In genomic region chr14:31250222-31251083, GRCm38 (mm10) we compare ENCODE assay signal across 8 mouse cellular contexts. TPM values are rescaled to one million over a fixed set of nuclear protein-coding genes. Genes with fewer than 3 reads are reported as not detected.
DNase-seq lines count a peak whose midpoint lies in the region; ATAC-seq lines count a peak whose summit lies in the region.

No protein-coding gene starts in this region.

- peak overlapping the region; percentile 99 for H3K9ac ChIP-seq in heart, embryonic 14.5 days (ENCODE audit: low read length)
- H3K9ac ChIP-seq in hindbrain, embryonic 11.5 days (ENCODE audit: low read depth, low read length) = peak overlapping the region; percentile 98

- H3K27me3 ChIP-seq in heart, embryonic 14.5 days (ENCODE audit: control insufficient read depth, insufficient read depth, low read length) = no peaks in the 10 kb centered on the region
- H3K27me3 ChIP-seq in hindbrain, embryonic 11.5 days (ENCODE audit: control insufficient read depth, insufficient read depth, low read length) = no peaks in the 10 kb centered on the region

- peaks cover 26% of the 10 kb centered on the region for H3K79me2 ChIP-seq in macrophage (ENCODE audit: inconsistent target)

- DNase-seq in heart, postnatal 10 days = no peak
- DNase-seq in ZHBTc4 (ENCODE audit: low read depth, low spot score) = peak; percentile 22
- DNase-seq in hindbrain, embryonic 11.5 days (ENCODE audit: low spot score) = no peak
- no peak for DNase-seq in layer of hippocampus, postnatal 14 days (ENCODE audit: low spot score in 2 of 2)
- DNase-seq in gastrocnemius, postnatal 25 days = no peak
- no peak for DNase-seq in adrenal gland, postnatal 10 days

- peak overlapping the region; percentile 65 to 98 for H3K4me3 ChIP-seq in heart, embryonic 14.5 days (ENCODE audit: control insufficient read depth in 1 of 2, insufficient read depth in 1 of 2, low read depth in 1 of 2, low read length in 2 of 2)
- peak overlapping the region; percentile 96 for H3K4me3 ChIP-seq in hindbrain, embryonic 11.5 days (ENCODE audit: low read depth, low read length)
- H3K4me3 ChIP-seq in macrophage (ENCODE audit: inconsistent target) = peak overlapping the region; percentile 58

- H3K36me3 ChIP-seq in heart, embryonic 14.5 days (ENCODE audit: control insufficient read depth, insufficient read depth, low read length) = peaks cover 27% of the 10 kb centered on the region
- peaks cover 4% of the 10 kb centered on the region; the same call in 1 of the 2 replicates for H3K36me3 ChIP-seq in hindbrain, embryonic 11.5 days (ENCODE audit: control insufficient read depth, insufficient read depth, low read length)
- H3K36me3 ChIP-seq in macrophage (ENCODE audit: inconsistent target) = peaks cover 29% of the 10 kb centered on the region

- WGBS in heart, embryonic 14.5 days = 17% methylated on average over 38 of the region's 38 CpGs
- WGBS in hindbrain, embryonic 11.5 days = 23% methylated on average over 38 of the region's 38 CpGs
- WGBS in macrophage (ENCODE audit: missing documents) = 13% methylated on average over 38 of the region's 38 CpGs

- intact Hi-C loops in heart, postnatal 10 days (cut with DNase I) = loop anchor here (5.0 kb wide), 2 partner anchors 87 to 123 kb away; partner anchors contain the start of genes Capn7 and Smim4

- ATAC-seq in heart, embryonic 14.5 days (ENCODE audit: insufficient number of reproducible peaks, insufficient read depth, low FRiP score, low read depth) = peak; percentile 82; the same call in 1 of the 2 replicates
- ATAC-seq in hindbrain, embryonic 11.5 days (ENCODE audit: low FRiP score) = peak; percentile 23; the same call in 1 of the 2 replicates

- peaks cover 6 to 25% of the 10 kb centered on the region in 2 experiments for H3K4me1 ChIP-seq in heart, embryonic 14.5 days (ENCODE audit: control insufficient read depth in 2 of 2, insufficient read depth in 2 of 2, low read length in 2 of 2)
- no peaks in the 10 kb centered on the region; the same call in 1 of the 2 replicates for H3K4me1 ChIP-seq in hindbrain, embryonic 11.5 days (replicated peaks; ENCODE audit: control insufficient read depth, insufficient read depth, low read length)

- no peaks in the 10 kb centered on the region for H3K9me3 ChIP-seq in heart, embryonic 14.5 days (ENCODE audit: control insufficient read depth, low read length)
- H3K9me3 ChIP-seq in hindbrain, embryonic 11.5 days (ENCODE audit: control insufficient read depth, low read length) = no peaks in the 10 kb centered on the region

- peak overlapping the region; percentile 76 for H3K4me2 ChIP-seq in heart, embryonic 14.5 days (ENCODE audit: low read length)
- H3K4me2 ChIP-seq in hindbrain, embryonic 11.5 days (replicated peaks; ENCODE audit: low read depth, low read length) = peak overlapping the region; percentile 80

- H3K27ac ChIP-seq in heart, embryonic 14.5 days (replicated peaks in 1 of 2; ENCODE audit: control insufficient read depth in 1 of 2, insufficient read depth in 1 of 2, low read depth in 2 of 2, low read length in 2 of 2) = peak overlapping the region; percentile 94 to 95
- H3K27ac ChIP-seq in hindbrain, embryonic 11.5 days (ENCODE audit: low read depth, low read length) = peak overlapping the region; percentile 82
- peak overlapping the region; percentile 65 for H3K27ac ChIP-seq in macrophage

RNA-seq across cellular contexts. Expression of gene Phf7, which starts 0.7 kb away (rescaled TPM):
- polyA plus RNA-seq in heart, embryonic 14.5 days (2014; fragmentation: Nextera tagmentation; extraction: Ambion mirVana) = 9.4 and 9.6 TPM in 2 replicates
- total RNA-seq in heart, postnatal 10 days (2021) = 1 to 10 TPM; 5.2 to 6.0 TPM
- polyA plus RNA-seq in hindbrain, embryonic 11.5 days (2014; fragmentation: Nextera tagmentation; extraction: Ambion mirVana) = 13.9 and 14.0 TPM in 2 replicates
- total RNA-seq in macrophage (2018; cell fraction: chromatin; rRNA removed) = 10 to 100 TPM in 5 of 26 experiments, 1 to 10 TPM in 20, under 1 TPM in 1; 0.71 to 18.9 (median 6.1) TPM
- 1 to 10 TPM; 3.3 to 8.1 (median 4.7) TPM for total RNA-seq in macrophage (2018; cell fraction: cytosol; rRNA removed)
- total RNA-seq in macrophage (2018; cell fraction: nucleus; rRNA removed) = 10 to 100 TPM in 2 of 26 experiments, 1 to 10 TPM in 24; 1.6 to 11.8 (median 5.3) TPM
- 4.8 to 7.5 TPM (median 6.3 TPM) in 3 replicates for polyA plus RNA-seq in macrophage (2018)
- total RNA-seq in layer of hippocampus, postnatal 14 days (2021) = 1 to 10 TPM; 4.0 to 6.3 TPM
- total RNA-seq in gastrocnemius, postnatal 25 days (2021) = 1 to 10 TPM; 5.2 to 6.3 TPM
- total RNA-seq in adrenal gland, postnatal 10 days (2021) = 1 to 10 TPM; 9.1 to 9.2 TPM

RNA-seq across cellular contexts. Expression of gene Bap1, which starts 0.8 kb away (rescaled TPM):
- 47.6 TPM in 2 replicates for polyA plus RNA-seq in heart, embryonic 14.5 days (2014; fragmentation: Nextera tagmentation; extraction: Ambion mirVana)
- 10 to 100 TPM; 51.1 to 55.0 TPM for total RNA-seq in heart, postnatal 10 days (2021)
- 78.7 and 93.1 TPM in 2 replicates for polyA plus RNA-seq in hindbrain, embryonic 11.5 days (2014; fragmentation: Nextera tagmentation; extraction: Ambion mirVana)
- 100 to 1,000 TPM in 6 of 26 experiments, 10 to 100 TPM in 20; 47.3 to 145 (median 83.7) TPM for total RNA-seq in macrophage (2018; cell fraction: chromatin; rRNA removed)
- total RNA-seq in macrophage (2018; cell fraction: cytosol; rRNA removed) = 10 to 100 TPM; 31.1 to 38.8 (median 35.0) TPM
- total RNA-seq in macrophage (2018; cell fraction: nucleus; rRNA removed) = 10 to 100 TPM; 37.9 to 74.1 (median 49.9) TPM
- 28.5 to 31.0 TPM (median 30.7 TPM) in 3 replicates for polyA plus RNA-seq in macrophage (2018)
- total RNA-seq in layer of hippocampus, postnatal 14 days (2021) = 100 to 1,000 TPM; 125 to 127 TPM
- total RNA-seq in gastrocnemius, postnatal 25 days (2021) = 10 to 100 TPM; 41.2 to 43.0 TPM
- total RNA-seq in adrenal gland, postnatal 10 days (2021) = 10 to 100 TPM; 58.4 to 67.6 TPM

RNA-seq across cellular contexts. Expression of gene Sema3g, which starts 32.8 kb away (rescaled TPM):
- polyA plus RNA-seq in heart, embryonic 14.5 days (2014; fragmentation: Nextera tagmentation; extraction: Ambion mirVana) = 0.23 and 0.26 TPM in 2 replicates
- total RNA-seq in heart, postnatal 10 days (2021) = 10 to 100 TPM; 15.1 to 16.9 TPM
- 0.42 and 0.51 TPM in 2 replicates for polyA plus RNA-seq in hindbrain, embryonic 11.5 days (2014; fragmentation: Nextera tagmentation; extraction: Ambion mirVana)
- total RNA-seq in macrophage (2018; cell fraction: chromatin; rRNA removed) = 1 to 10 TPM in 3 of 26 experiments, under 1 TPM in 12, not detected in 11; 0.16 to 1.7 (median 0.55) TPM
- under 1 TPM in 18 of 26 experiments, not detected in 8; 0.04 to 0.38 (median 0.11) TPM for total RNA-seq in macrophage (2018; cell fraction: cytosol; rRNA removed)
- 1 to 10 TPM in 1 of 26 experiments, under 1 TPM in 18, not detected in 7; 0.22 to 1.3 (median 0.37) TPM for total RNA-seq in macrophage (2018; cell fraction: nucleus; rRNA removed)
- polyA plus RNA-seq in macrophage (2018) = not detected in 3 replicates
- total RNA-seq in layer of hippocampus, postnatal 14 days (2021) = 1 to 10 TPM; 5.5 to 6.4 TPM
- 1 to 10 TPM; 6.0 to 6.1 TPM for total RNA-seq in gastrocnemius, postnatal 25 days (2021)
- 10 to 100 TPM; 12.1 to 12.3 TPM for total RNA-seq in adrenal gland, postnatal 10 days (2021)

RNA-seq across cellular contexts. Expression of gene Nisch, which starts 33.7 kb away (rescaled TPM):
- polyA plus RNA-seq in heart, embryonic 14.5 days (2014; fragmentation: Nextera tagmentation; extraction: Ambion mirVana) = 308 and 317 TPM in 2 replicates
- total RNA-seq in heart, postnatal 10 days (2021) = 100 to 1,000 TPM; 234 to 236 TPM
- 251 and 305 TPM in 2 replicates for polyA plus RNA-seq in hindbrain, embryonic 11.5 days (2014; fragmentation: Nextera tagmentation; extraction: Ambion mirVana)
- total RNA-seq in macrophage (2018; cell fraction: chromatin; rRNA removed) = 1,000 to 10,000 TPM in 24 of 26 experiments, 100 to 1,000 TPM in 2; 665 to 2,090 (median 1,583) TPM
- total RNA-seq in macrophage (2018; cell fraction: cytosol; rRNA removed) = 100 to 1,000 TPM; 112 to 253 (median 171) TPM
- total RNA-seq in macrophage (2018; cell fraction: nucleus; rRNA removed) = 1,000 to 10,000 TPM in 7 of 26 experiments, 100 to 1,000 TPM in 19; 420 to 1,439 (median 890) TPM
- 163 to 251 TPM (median 201 TPM) in 3 replicates for polyA plus RNA-seq in macrophage (2018)
- 100 to 1,000 TPM; 433 to 449 TPM for total RNA-seq in layer of hippocampus, postnatal 14 days (2021)
- 10 to 100 TPM; 63.7 to 67.7 TPM for total RNA-seq in gastrocnemius, postnatal 25 days (2021)
- 100 to 1,000 TPM; 224 to 328 TPM for total RNA-seq in adrenal gland, postnatal 10 days (2021)

RNA-seq across cellular contexts. Expression of gene Tnnc1, which starts 42.3 kb away (rescaled TPM):
- polyA plus RNA-seq in heart, embryonic 14.5 days (2014; fragmentation: Nextera tagmentation; extraction: Ambion mirVana) = 5,119 and 5,195 TPM in 2 replicates
- total RNA-seq in heart, postnatal 10 days (2021) = 1,000 to 10,000 TPM; 5,439 to 5,458 TPM
- 8.9 and 17.2 TPM in 2 replicates for polyA plus RNA-seq in hindbrain, embryonic 11.5 days (2014; fragmentation: Nextera tagmentation; extraction: Ambion mirVana)
- total RNA-seq in macrophage (2018; cell fraction: chromatin; rRNA removed) = 10 to 100 TPM in 1 of 26 experiments, 1 to 10 TPM in 25; 1.2 to 10.1 (median 6.3) TPM
- 1 to 10 TPM in 24 of 26 experiments, under 1 TPM in 2; 0.89 to 3.3 (median 1.7) TPM for total RNA-seq in macrophage (2018; cell fraction: cytosol; rRNA removed)
- 10 to 100 TPM in 1 of 26 experiments, 1 to 10 TPM in 23, not detected in 2; 1.5 to 12.4 (median 3.9) TPM for total RNA-seq in macrophage (2018; cell fraction: nucleus; rRNA removed)
- polyA plus RNA-seq in macrophage (2018) = 0.50 to 1.8 TPM (median 0.95 TPM) in 3 replicates
- total RNA-seq in layer of hippocampus, postnatal 14 days (2021) = 1 to 10 TPM in 1 of 2 experiments, under 1 TPM in 1; 0.85 to 3.7 TPM
- 100 to 1,000 TPM; 137 to 627 TPM for total RNA-seq in gastrocnemius, postnatal 25 days (2021)
- 10 to 100 TPM; 11.1 to 45.0 TPM for total RNA-seq in adrenal gland, postnatal 10 days (2021)
